Mouse (Mus musculus): ENCODE measurements around the gene Rasip1. TPM values are rescaled to one million over a fixed set of nuclear protein-coding genes. Genes with fewer than 3 reads are reported as not detected.

Gene Rasip1
- total RNA-seq, 2 experiments from 2014 or later, result 13.9 to 14.5 TPM

DNA sequence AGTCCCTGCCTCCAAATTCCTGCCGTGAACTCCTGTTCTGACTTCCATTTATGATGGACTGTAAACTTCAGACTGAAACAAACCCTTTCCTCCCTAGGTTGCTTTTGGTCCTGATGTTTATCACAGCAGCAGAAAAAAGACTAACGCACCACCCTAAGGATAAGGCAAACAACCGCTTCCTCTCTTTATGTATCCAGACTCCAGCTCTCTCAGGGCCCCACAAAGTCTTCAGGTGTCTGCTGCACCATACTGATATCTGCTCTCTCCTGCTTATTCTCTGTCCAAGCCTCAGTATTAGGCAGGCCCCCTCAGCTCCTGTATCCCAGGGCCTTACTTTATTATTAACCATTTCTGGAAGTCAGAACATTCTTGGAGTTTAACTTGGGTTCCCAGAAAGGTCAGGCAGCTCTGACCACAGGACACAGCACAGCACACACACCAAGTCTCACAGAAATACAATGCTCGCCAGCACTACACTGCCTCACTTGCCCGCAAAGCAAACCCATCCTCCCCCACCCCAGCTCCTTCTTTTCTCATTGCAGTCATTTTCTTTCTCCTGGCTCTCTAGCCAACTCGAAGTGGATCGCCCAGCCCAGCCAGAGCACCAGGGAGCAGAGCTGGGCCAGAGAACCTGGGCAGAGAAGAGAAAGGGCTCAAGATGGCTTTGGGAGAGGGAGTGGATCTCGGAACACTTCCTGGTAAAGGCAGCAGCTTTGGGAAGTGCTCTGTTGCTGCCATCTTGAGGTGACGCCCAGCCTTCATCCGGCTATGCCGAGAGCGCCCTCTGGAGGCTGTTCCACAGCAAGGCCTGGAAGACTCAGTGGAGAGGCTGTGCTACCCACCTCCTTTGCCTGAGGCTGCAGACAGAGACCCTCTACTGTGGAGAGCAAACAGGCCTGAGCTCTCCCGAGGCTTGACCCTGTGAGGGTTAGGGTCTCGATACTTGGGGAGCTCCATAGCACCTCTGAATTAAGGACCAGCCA, 55.1 kb downstream of the Rasip1 start:
- peak; percentile 92 to 93 for DNase-seq (ENCODE audit: low spot score in 2 of 2)

DNA sequence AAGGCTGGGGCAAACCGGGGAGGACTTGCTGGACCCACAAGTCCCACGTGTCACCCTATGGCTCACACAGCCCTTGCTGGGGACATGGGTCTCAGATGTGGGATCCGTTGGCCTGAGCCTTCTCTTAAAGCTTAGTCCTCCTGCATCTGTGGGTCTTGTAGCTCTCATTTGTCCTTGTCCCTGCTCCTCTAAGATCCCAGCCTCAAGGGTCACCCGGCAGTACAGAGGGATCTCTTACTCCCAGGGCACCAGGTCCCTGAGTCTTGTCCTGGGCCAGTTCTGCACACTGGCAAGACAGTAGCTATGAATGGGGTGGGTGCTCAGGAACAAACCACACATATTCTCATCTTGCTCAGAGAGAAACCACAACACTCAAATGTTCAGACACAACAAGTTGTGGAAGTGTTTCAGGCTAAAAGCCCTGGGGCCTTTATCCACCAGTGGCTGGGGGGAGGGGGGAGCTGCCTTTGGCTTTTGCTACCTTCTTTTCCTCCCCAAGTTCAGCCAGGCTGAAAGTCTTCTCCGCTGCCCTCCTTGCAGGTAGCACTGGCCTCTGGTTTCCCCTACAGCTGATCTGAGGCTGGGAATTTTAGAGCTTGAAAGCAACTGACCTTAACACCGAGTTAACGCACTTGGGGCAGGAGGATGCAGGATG, 56.2 kb downstream of the Rasip1 start, which contains the start of gene Ntn5:
TSS of gene Ntn5 (plus strand) at position 627 of the 655 bp plus-strand sequence.
- DNase-seq (ENCODE audit: low spot score in 2 of 2), result no peak

DNA sequence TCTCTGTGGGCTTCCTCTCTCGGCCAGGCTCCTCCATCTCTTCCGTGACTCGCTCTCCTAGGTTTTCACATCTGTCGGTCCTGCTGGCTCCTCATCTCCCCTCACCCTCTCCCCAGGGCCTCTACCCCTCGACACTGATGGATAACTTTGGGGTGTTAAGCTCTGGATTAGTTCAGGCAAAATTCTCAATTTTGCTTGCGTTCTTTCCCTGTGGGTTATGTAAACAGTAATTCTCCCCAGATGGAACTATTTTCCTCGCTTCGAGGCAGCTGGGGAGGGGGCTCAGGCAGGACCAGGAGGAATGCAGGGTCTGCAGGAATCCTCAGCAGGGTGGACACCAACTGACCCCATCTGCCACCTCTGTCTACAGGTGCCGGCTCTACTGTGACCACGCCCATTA, 58.5 kb downstream of the Rasip1 start:
- no peak for DNase-seq (ENCODE audit: low spot score in 2 of 2)

DNA sequence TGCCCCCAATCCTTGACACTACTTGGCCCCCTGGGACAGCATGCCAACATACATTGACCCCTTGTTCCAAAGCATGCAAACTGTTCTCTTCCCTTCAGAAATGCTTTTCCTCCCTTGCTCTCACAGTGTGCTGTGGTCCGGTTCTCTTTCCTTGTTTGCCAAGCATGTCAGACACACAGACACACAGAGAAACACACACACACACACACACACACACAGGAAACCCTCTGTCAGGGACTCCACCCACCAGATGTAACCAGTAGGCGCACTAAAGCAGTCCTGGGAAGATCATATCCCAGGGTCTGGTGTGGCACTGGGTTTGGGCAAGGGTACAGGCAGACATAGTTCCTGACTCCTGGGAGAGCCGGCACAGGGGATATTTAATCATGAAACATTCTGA, 59.6 kb downstream of the Rasip1 start:
- no peak for DNase-seq (ENCODE audit: low spot score in 2 of 2)

Other genes starting within 250 kb of the Rasip1 start
- 100 to 1,000 TPM; 393 to 440 TPM for gene Snrnp70, start 231.7 kb upstream of the Rasip1 start, total RNA-seq (2021)
- not detected for gene Kcna7, start 221.8 kb upstream of the Rasip1 start, total RNA-seq (2021)
- gene Ntf5, start 213.8 kb upstream of the Rasip1 start, total RNA-seq (2021), result under 1 TPM; 0.18 to 0.22 TPM
- under 1 TPM in 1 of 2 experiments, not detected in 1; 0.75 TPM for gene Lhb, start 206.7 kb upstream of the Rasip1 start, total RNA-seq (2021)
- 10 to 100 TPM; 18.9 to 20.9 TPM for gene Gys1, start 192.6 kb upstream of the Rasip1 start, total RNA-seq (2021)
- gene Ruvbl2, start 189.4 kb upstream of the Rasip1 start, total RNA-seq (2021), result 10 to 100 TPM; 44.5 to 44.9 TPM
- gene Ftl1, start 167.6 kb upstream of the Rasip1 start, total RNA-seq (2021), result 100 to 1,000 TPM; 429 to 433 TPM
- gene Bax, start 160.6 kb upstream of the Rasip1 start, total RNA-seq (2021), result 100 to 1,000 TPM; 103 to 123 TPM
- gene Tulp2, start 145.6 kb upstream of the Rasip1 start, total RNA-seq (2021), result under 1 TPM in 1 of 2 experiments, not detected in 1; 0.23 TPM
- 1 to 10 TPM; 1.2 to 1.4 TPM for gene Gm45808, start 140.7 kb upstream of the Rasip1 start, total RNA-seq (2021)
- gene Dhdh, start 138.7 kb upstream of the Rasip1 start, total RNA-seq (2021), result 1 to 10 TPM; 2.0 to 2.6 TPM
- 100 to 1,000 TPM; 107 to 117 TPM for gene Nucb1, start 117.1 kb upstream of the Rasip1 start, total RNA-seq (2021)
- gene Ppp1r15a, start 101.2 kb upstream of the Rasip1 start, total RNA-seq (2021), result 10 to 100 TPM; 23.6 to 29.3 TPM
- gene Plekha4, start 101.2 kb upstream of the Rasip1 start, total RNA-seq (2021), result under 1 TPM; 0.80 to 0.94 TPM
- gene Hsd17b14, start 72.6 kb upstream of the Rasip1 start, total RNA-seq (2021), result not detected
- 10 to 100 TPM; 20.8 to 22.9 TPM for gene Bcat2, start 57.3 kb upstream of the Rasip1 start, total RNA-seq (2021)
- gene Fgf21, start 12.0 kb upstream of the Rasip1 start, total RNA-seq (2021), result not detected
- under 1 TPM; 0.20 to 0.71 TPM for gene Fut1, start 10.2 kb upstream of the Rasip1 start, total RNA-seq (2021)
- not detected for gene Izumo1, start 5.7 kb upstream of the Rasip1 start, total RNA-seq (2021)
- gene Mamstr, start 12.5 kb downstream of the Rasip1 start, total RNA-seq (2021), result 1 to 10 TPM; 1.7 TPM
- under 1 TPM in 1 of 2 experiments, not detected in 1; 0.22 TPM for gene Fut2, start 38.9 kb downstream of the Rasip1 start, total RNA-seq (2021)
- 1 to 10 TPM in 1 of 2 experiments, under 1 TPM in 1; 0.75 to 1.0 TPM for gene Ntn5, start 56.5 kb downstream of the Rasip1 start, total RNA-seq (2021)
- gene Sec1, start 66.9 kb downstream of the Rasip1 start, total RNA-seq (2021), result under 1 TPM; 0.14 to 0.18 TPM
- 100 to 1,000 TPM; 121 to 131 TPM for gene Car11, start 72.4 kb downstream of the Rasip1 start, total RNA-seq (2021)
- 10 to 100 TPM; 37.1 to 43.4 TPM for gene Dbp, start 77.6 kb downstream of the Rasip1 start, total RNA-seq (2021)
- gene Rpl18, start 88.0 kb downstream of the Rasip1 start, total RNA-seq (2021), result 100 to 1,000 TPM; 497 to 584 TPM
- 10 to 100 TPM; 27.3 to 27.7 TPM for gene Sphk2, start 90.5 kb downstream of the Rasip1 start, total RNA-seq (2021)
- under 1 TPM; 0.34 to 0.51 TPM for gene Fam83e, start 93.7 kb downstream of the Rasip1 start, total RNA-seq (2021)
- not detected for gene Spaca4, start 98.3 kb downstream of the Rasip1 start, total RNA-seq (2021)
- gene Lmtk3, start 156.2 kb downstream of the Rasip1 start, total RNA-seq (2021), result 100 to 1,000 TPM; 298 to 311 TPM
- 10 to 100 TPM; 11.8 to 12.0 TPM for gene Sult2b1, start 157.2 kb downstream of the Rasip1 start, total RNA-seq (2021)
- gene Cyth2, start 187.1 kb downstream of the Rasip1 start, total RNA-seq (2021), result 100 to 1,000 TPM; 180 to 184 TPM
- gene Kcnj14, start 197.3 kb downstream of the Rasip1 start, total RNA-seq (2021), result 1 to 10 TPM; 2.0 to 2.6 TPM
- 10 to 100 TPM; 27.0 to 27.3 TPM for gene Grwd1, start 203.5 kb downstream of the Rasip1 start, total RNA-seq (2021)
- 10 to 100 TPM; 85.4 to 99.2 TPM for gene Kdelr1, start 245.3 kb downstream of the Rasip1 start, total RNA-seq (2021)